Mouse (Mus musculus) myocyte (in vitro differentiated cells): ENCODE data around the gene Gm960. TPM values are rescaled to one million over a fixed set of nuclear protein-coding genes. Genes with fewer than 3 reads are reported as not detected.
A peak's percentile ranks its signal among the peaks of the same experiment; 100 is the strongest.

Source experiments
- H3K27me3 ChIP-seq: one replicate; pipeline ENCODE4 v1.6.1; 2011; ENCODE audit not compliant: control insufficient read depth, insufficient read depth, insufficient read length
- H3K36me3 ChIP-seq: one replicate; pipeline ENCODE4 v1.6.1; 2011; ENCODE audit not compliant: control insufficient read depth, insufficient read depth
- H3K4me2 ChIP-seq: one replicate; pipeline ENCODE4 v1.6.1; 2011; ENCODE audit warnings: low read depth, control low read depth
- H3K4me3 ChIP-seq: one replicate; pipeline ENCODE4 v1.5.1; 2011; ENCODE audit warnings: mild to moderate bottlenecking, control low read depth, moderate library complexity
- H3K79me2 ChIP-seq: one replicate; pipeline ENCODE4 v1.6.1; 2011; ENCODE audit not compliant: control insufficient read depth, insufficient read depth
- H3ac ChIP-seq: one replicate; pipeline ENCODE4 v1.6.1; 2011; ENCODE audit not compliant: control insufficient read depth, insufficient read length
- CEBPB ChIP-seq: IDR thresholded peaks from 2 replicates; pipeline ENCODE4 v1.6.1; 2011; ENCODE audit warnings: mild to moderate bottlenecking, moderate library complexity; ENCODE audit not compliant: poor library complexity, insufficient read depth, severe bottlenecking
- E2F4 ChIP-seq: IDR thresholded peaks from one replicate; pipeline ENCODE4 v1.6.1; 2011; ENCODE audit warnings: mild to moderate bottlenecking, control low read depth, moderate library complexity; ENCODE audit not compliant: insufficient read depth
- MAX ChIP-seq: IDR thresholded peaks from one replicate; pipeline ENCODE4 v1.6.1; 2011; ENCODE audit warnings: low read depth, mild to moderate bottlenecking, control low read depth
- MYOD1 ChIP-seq, 3 experiments: IDR thresholded peaks; one replicate each; pipeline ENCODE4 v1.6.1; 2011; ENCODE audit warnings: control low read depth in 2 of 3, low read depth in 2 of 3, mild to moderate bottlenecking in 2 of 3, moderate library complexity in 1 of 3; ENCODE audit not compliant: insufficient read length in 2 of 3, control insufficient read depth in 1 of 3
- MYOG ChIP-seq, 3 experiments: IDR thresholded peaks; one replicate each; pipeline ENCODE4 v1.6.1; 2011; ENCODE audit warnings: control low read depth in 2 of 3, low read depth in 2 of 3, mild to moderate bottlenecking in 2 of 3; ENCODE audit not compliant: insufficient read length in 2 of 3, control insufficient read depth in 1 of 3, insufficient read depth in 1 of 3
- POLR2A ChIP-seq: IDR thresholded peaks from one replicate; pipeline ENCODE4 v1.6.1; 2011; ENCODE audit warnings: low read depth, mild to moderate bottlenecking, control low read depth, moderate library complexity; ENCODE audit not compliant: insufficient read length
- POLR2AphosphoS2 ChIP-seq: IDR thresholded peaks from one replicate; pipeline ENCODE4 v1.6.1; 2011; ENCODE audit warnings: low read depth, control low read depth; ENCODE audit not compliant: insufficient read length
- REST ChIP-seq: IDR thresholded peaks from one replicate; pipeline ENCODE4 v1.6.1; 2011; ENCODE audit warnings: mild to moderate bottlenecking, control low read depth, moderate library complexity; ENCODE audit not compliant: insufficient read depth, insufficient read length
- SRF ChIP-seq: IDR thresholded peaks from one replicate; pipeline ENCODE4 v1.6.1; 2011; ENCODE audit warnings: low read depth; ENCODE audit not compliant: control insufficient read depth, insufficient read length
- TCF12 ChIP-seq: IDR thresholded peaks from one replicate; pipeline ENCODE4 v1.6.1; 2011; ENCODE audit warnings: mild to moderate bottlenecking, control low read depth; ENCODE audit not compliant: poor library complexity, insufficient read depth, severe bottlenecking
- TCF3 ChIP-seq: IDR thresholded peaks from one replicate; pipeline ENCODE4 v1.6.1; 2011; ENCODE audit warnings: low read depth, control low read depth; ENCODE audit not compliant: insufficient read length
- USF1 ChIP-seq: IDR thresholded peaks from one replicate; pipeline ENCODE4 v1.6.1; 2011; ENCODE audit warnings: low read depth, mild to moderate bottlenecking, control low read depth, moderate library complexity
- polyA plus RNA-seq: library from polyadenylated mRNA; unstranded; fragments of >200 nt; fragmentation: generic; extraction: Trizol; gene quantifications from one replicate; pipeline ENCODE4 v1.2.1, GENCODE M21; 2012; ENCODE audit warnings: missing spikeins

Gm960 gene
- polyA plus RNA-seq, 1 experiment = 0.90 TPM

DNA sequence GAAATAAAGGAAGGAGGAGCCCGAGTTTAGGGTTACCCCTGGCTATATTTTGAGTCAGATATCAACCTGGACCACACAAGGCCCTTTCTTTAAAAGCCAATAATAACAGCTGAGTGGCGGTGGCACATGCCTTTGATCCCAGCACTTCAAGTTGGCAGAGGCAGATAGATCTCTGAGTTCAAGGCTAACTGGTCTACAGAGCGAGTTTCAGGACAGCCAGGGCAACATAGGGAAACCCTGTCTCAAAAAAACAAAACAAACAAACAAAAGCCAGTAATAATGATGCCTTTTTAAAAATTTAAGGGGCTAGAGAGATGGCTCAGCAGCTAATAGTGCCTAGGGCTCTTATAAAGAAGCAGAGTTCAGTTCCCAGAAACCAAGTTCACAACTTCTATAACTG lies 4.1 kb downstream of the Gm960 start:
- H3K27me3 ChIP-seq = no peaks in the 10 kb centered on the region
- no peak overlapping the region for H3K4me2 ChIP-seq
- TF ChIP-seq USF1 = no peak
- no peak for TF ChIP-seq TCF3
- no peak for TF ChIP-seq SRF
- no peak for TF ChIP-seq E2F4
- no peak for TF ChIP-seq CEBPB
- TF ChIP-seq MYOG (IDR thresholded peaks at IDR 0.05; ENCODE audit: control insufficient read depth in 1 of 3, insufficient read depth in 1 of 3, insufficient read length in 2 of 3, low read depth in 2 of 3) = no peak
- TF ChIP-seq POLR2A = no peak
- TF ChIP-seq MAX = no peak
- no peak for TF ChIP-seq REST
- TF ChIP-seq TCF12 = no peak
- TF ChIP-seq POLR2AphosphoS2 = no peak
- no peak for TF ChIP-seq MYOD1 (IDR thresholded peaks at IDR 0.05; ENCODE audit: control insufficient read depth in 1 of 3, insufficient read length in 2 of 3, low read depth in 2 of 3)
- H3K4me3 ChIP-seq = no peak overlapping the region
- H3ac ChIP-seq = no peak overlapping the region
- H3K79me2 ChIP-seq = no peaks in the 10 kb centered on the region
- no peaks in the 10 kb centered on the region for H3K36me3 ChIP-seq

DNA sequence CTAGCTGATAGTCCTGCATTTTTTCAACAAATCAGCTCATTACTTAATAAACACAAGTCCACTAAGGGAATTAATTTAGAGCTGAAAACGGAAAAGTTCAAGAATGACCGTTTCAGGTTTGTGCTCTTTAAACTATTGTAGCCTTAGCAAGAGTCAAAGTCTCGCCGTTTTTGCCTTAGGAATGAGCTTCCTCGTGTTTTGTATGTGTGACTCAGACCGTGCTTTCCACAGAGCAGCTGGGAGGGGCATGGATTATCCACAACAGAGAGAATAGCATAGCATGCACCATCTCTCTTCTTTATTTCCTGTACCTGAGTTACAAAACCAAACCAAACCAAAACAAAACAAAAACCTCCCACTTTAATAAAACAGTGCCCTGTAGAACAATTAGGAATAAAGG lies 26.1 kb downstream of the Gm960 start:
- H3K27me3 ChIP-seq = no peaks in the 10 kb centered on the region
- no peaks in the 10 kb centered on the region for H3K79me2 ChIP-seq
- TF ChIP-seq TCF3 (no peak), POLR2AphosphoS2 (no peak), MYOD1 (IDR thresholded peaks at IDR 0.05; ENCODE audit: control insufficient read depth in 1 of 3, insufficient read length in 2 of 3, low read depth in 2 of 3) (peak in 1 of 3 experiments; percentile 27), CEBPB (no peak), POLR2A (no peak), MAX (no peak), E2F4 (no peak)
- H3K36me3 ChIP-seq = no peaks in the 10 kb centered on the region
- peak overlapping the region; percentile 26 for H3K4me2 ChIP-seq
- no peak overlapping the region for H3K4me3 ChIP-seq
- H3ac ChIP-seq = no peak overlapping the region

- Histone ChIP-seq H3K36me3 (no peaks in the 10 kb centered on the region), H3ac (no peak overlapping the region), H3K27me3 (no peaks in the 10 kb centered on the region), H3K4me2 (peak overlapping the region; percentile 8), H3K4me3 (no peak overlapping the region), H3K79me2 (no peaks in the 10 kb centered on the region)
- no peak for TF ChIP-seq POLR2AphosphoS2
- TF ChIP-seq SRF = no peak
- no peak for TF ChIP-seq CEBPB
- no peak for TF ChIP-seq MAX
- TF ChIP-seq MYOD1 (IDR thresholded peaks at IDR 0.05; ENCODE audit: control insufficient read depth in 1 of 3, insufficient read length in 2 of 3, low read depth in 2 of 3) = no peak
- no peak for TF ChIP-seq E2F4
- TF ChIP-seq MYOG (IDR thresholded peaks at IDR 0.05; ENCODE audit: control insufficient read depth in 1 of 3, insufficient read depth in 1 of 3, insufficient read length in 2 of 3, low read depth in 2 of 3) = no peak
- no peak for TF ChIP-seq TCF12
- TF ChIP-seq USF1 = no peak
- no peak for TF ChIP-seq POLR2A
- no peak for TF ChIP-seq TCF3
- TF ChIP-seq REST = no peak
Observed at GRCm38 (mm10) chr19:4670776-4671175, 27.7 kb downstream of the Gm960 start.

DNA sequence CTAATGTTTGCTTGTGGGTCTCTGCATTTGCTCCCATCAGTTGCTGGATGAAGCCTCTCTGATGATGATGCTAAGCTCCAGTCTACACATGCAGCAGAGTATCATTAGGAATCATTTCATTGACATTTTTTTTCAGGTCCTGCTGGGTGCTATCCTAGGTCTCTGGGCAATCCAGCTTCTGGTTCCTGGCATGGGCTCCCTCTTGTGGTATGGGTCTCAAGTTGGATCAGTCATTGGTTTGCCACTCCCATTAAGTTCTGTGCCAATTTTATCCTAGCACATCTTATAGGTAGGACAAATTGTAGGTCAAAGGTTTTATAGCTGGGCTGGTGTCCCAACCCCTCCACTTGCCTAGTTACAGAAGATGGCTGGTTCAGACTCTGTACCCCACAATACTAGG lies 31.7 kb downstream of the Gm960 start:
- Histone ChIP-seq H3K79me2 (no peaks in the 10 kb centered on the region), H3K4me3 (no peak overlapping the region), H3K4me2 (no peak overlapping the region), H3K36me3 (no peaks in the 10 kb centered on the region), H3ac (no peak overlapping the region), H3K27me3 (no peaks in the 10 kb centered on the region)
- no peak for TF ChIP-seq MYOD1 (IDR thresholded peaks at IDR 0.05; ENCODE audit: control insufficient read depth in 1 of 3, insufficient read length in 2 of 3, low read depth in 2 of 3)
- TF ChIP-seq SRF = no peak
- TF ChIP-seq USF1 = no peak
- no peak for TF ChIP-seq MYOG (IDR thresholded peaks at IDR 0.05; ENCODE audit: control insufficient read depth in 1 of 3, insufficient read depth in 1 of 3, insufficient read length in 2 of 3, low read depth in 2 of 3)
- no peak for TF ChIP-seq TCF12
- no peak for TF ChIP-seq E2F4
- TF ChIP-seq CEBPB = no peak
- TF ChIP-seq REST = no peak
- TF ChIP-seq POLR2AphosphoS2 = no peak
- TF ChIP-seq MAX = no peak

- Histone ChIP-seq H3K36me3 (no peaks in the 10 kb centered on the region), H3K27me3 (peaks cover 5% of the 10 kb centered on the region), H3K4me2 (no peak overlapping the region), H3ac (no peak overlapping the region), H3K79me2 (no peaks in the 10 kb centered on the region), H3K4me3 (no peak overlapping the region)
- TF ChIP-seq MYOD1 (IDR thresholded peaks at IDR 0.05; ENCODE audit: control insufficient read depth in 1 of 3, insufficient read length in 2 of 3, low read depth in 2 of 3) (no peak), SRF (no peak), USF1 (no peak)
Observed at GRCm38 (mm10) chr19:4658156-4658555, 40.3 kb downstream of the Gm960 start.
